Mouse (Mus musculus): ENCODE data around the gene Muc5b.

DNA sequence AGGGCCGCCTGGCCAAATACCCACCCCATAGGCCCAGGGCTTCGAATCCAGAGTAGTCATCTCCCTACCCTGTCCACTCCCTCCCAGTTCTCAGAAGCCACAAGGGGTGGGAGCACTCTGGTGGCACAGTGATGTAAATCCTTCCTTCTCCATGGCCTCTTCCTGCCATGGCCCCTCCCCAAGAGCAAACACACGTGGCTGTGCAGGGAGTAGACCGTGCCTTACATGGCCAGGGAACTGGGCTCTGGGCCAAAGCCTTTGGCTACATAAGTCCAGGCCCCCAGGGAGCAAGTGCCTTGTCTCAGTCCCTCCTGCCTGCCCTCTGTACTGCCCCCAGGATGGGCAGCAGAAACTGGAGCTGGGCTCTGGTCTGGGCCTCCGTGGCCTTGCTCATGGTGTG is at the start of gene Muc5b:
- no peak for TF ChIP-seq CTCF (IDR thresholded peaks at IDR 0.05; ENCODE audit: extremely low read depth, insufficient read length, insufficient replicate concordance, low read depth, low read length)
- no peak for TF ChIP-seq POLR2A (IDR thresholded peaks at IDR 0.05; ENCODE audit: low read depth, low read length)

Measured in small intestine, adult 2 months (tissue).